Mouse (Mus musculus) spleen, adult 2 months (tissue): ENCODE measurements around the gene Spock2.
"Not testable (repeated sequence)": the region's sequence is repeated elsewhere in the genome, so short reads cannot be mapped to it uniquely, and the experiment has no call there.

Experiments
- CTCF ChIP-seq: fragments of 200-500 bp; IDR thresholded peaks from 2 replicates; pipeline ENCODE4 v1.5.1; 2011; ENCODE audit warnings: mild to moderate bottlenecking, inconsistent platforms; ENCODE audit not compliant: insufficient read depth, insufficient read length, insufficient replicate concordance; ENCODE audit errors: extremely low read depth
- POLR2A ChIP-seq: fragments of 200-500 bp; IDR thresholded peaks from 2 replicates; pipeline ENCODE4 v1.6.1; 2011; ENCODE audit warnings: low read depth, low read length, inconsistent platforms

DNA sequence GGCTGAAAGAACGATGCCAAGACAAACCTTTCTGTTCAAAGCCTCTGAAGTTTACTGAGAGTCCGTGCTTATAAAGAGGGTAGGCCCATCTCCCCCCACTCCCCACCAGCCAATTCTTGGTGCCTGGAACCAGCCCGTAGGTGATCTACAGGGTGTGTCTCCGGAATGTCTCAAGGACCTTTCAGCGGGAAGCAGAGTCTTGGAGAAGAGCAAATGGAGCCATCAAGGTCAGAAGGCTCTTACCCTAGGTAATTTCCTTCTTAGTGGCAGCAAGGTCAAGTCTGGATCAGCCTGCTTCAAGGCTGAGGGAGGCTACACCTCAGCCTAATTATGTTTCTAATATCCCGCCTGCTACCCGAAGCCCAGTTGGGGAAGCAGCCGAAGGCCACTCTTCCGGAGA is 69.3 kb downstream of the Spock2 start:
- not testable (repeated sequence) for TF ChIP-seq CTCF, POLR2A
